Mouse (Mus musculus) right cerebral cortex, postnatal 36 days (tissue): ENCODE results near the gene Gimap4.

Experiments used
- DNase-seq, 2 experiments: peaks; one replicate each; pipeline ENCODE4 v3.0.0; 2022; ENCODE audit warnings: low spot score in 2 of 2, mixed read lengths in 1 of 2

The Gimap4 gene

DNA sequence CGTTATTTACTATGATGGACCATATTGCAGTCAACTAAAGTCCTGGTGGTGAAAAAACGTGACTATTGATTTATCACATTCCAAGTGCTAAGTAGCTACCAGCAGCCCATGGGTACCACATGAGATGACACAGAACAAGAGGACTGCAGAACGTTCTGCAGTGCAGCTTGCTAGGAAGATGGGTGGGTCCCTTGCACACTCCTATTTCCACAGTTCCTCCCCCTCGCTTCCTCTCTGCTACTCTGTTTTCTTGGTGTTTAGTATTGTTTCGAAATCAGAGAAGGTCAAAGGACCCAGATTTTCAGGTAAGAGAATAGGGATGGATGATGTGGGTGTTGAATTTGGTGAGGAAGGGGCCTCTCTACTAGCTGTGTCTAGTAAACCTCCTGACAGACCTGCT is at the start of gene Gimap4:
TSS of gene Gimap4 (plus strand) at position 231 of the 400 bp plus-strand sequence.
- no peak for DNase-seq

DNA sequence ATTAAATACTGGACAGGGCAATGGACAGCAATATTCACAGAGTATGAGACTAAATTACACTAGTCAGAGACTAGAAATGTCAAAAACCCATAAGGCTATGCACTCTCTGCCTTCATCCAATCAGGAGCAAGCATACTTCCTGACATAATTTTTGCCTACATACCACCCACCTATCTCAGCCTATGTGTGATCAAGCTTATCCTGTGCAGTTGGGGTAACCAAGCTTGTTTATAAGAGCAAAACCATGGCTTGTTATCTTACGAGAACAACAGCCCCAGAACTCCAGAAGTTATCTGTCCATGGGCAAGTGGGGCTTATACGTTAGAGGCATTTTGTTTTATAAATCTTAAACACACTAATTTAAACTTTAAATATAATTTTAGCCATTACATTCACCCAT is 49.2 kb upstream of the Gimap4 start:
- DNase-seq, result no peak

GRCm38 (mm10) chr6:48636515-48636914 is 47.8 kb upstream of the Gimap4 start:
- DNase-seq, result no peak

DNA sequence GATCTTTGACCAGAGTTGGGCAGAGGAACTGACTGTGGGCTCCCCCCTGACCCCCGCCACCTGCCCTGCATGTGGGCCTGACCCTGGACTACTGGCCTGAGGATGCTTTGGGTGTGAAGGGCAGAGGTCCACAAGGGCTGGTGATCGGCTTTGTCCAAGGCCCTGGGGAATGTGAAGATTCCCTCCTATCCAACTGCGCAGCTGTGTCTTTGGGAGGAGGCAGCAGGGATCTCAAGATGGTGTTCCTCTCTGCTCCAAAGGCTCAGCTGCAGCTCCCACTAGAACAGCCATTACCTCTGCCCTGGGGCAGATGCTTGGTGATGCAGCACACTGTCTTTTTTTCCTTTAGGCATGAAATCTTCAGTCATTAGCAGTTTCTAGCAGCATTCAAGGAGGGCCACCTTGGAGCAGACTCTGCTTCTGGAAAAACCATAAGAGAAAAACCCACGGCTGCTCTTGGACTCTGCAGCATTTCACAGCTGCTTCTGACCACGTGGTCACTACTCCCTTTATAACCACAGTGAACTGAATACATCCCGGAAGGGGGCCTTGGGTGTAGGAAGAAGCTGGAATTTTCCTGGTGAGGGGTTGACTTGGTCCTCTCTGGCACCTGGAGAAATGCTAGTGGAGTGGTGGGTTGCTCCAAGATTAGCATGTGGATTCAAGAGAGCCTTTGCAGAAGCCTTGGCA is 46.4 kb upstream of the Gimap4 start:
- no peak for DNase-seq

DNA sequence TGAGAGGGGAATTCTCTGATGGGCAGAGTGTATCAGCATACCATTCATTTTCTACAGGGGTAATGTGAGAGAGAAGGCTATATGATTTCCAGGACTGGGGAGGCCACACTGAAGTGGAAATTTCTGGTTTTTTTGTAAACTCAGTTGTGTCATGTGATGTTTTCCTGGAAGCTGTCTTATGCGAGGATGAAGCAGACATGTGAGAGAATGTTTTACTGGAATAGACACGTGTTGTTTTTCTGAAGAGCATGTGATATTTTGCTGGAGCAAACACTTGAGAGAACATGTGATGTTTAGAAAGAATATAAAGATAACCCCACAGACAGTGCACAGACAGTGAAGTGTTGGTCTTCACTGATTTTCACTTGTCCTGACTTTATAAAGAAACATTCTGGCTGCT is 45.8 kb upstream of the Gimap4 start:
- DNase-seq, result no peak

- no peak for DNase-seq
Observed at GRCm38 (mm10) chr6:48641391-48641790, 43.0 kb upstream of the Gimap4 start.

DNA sequence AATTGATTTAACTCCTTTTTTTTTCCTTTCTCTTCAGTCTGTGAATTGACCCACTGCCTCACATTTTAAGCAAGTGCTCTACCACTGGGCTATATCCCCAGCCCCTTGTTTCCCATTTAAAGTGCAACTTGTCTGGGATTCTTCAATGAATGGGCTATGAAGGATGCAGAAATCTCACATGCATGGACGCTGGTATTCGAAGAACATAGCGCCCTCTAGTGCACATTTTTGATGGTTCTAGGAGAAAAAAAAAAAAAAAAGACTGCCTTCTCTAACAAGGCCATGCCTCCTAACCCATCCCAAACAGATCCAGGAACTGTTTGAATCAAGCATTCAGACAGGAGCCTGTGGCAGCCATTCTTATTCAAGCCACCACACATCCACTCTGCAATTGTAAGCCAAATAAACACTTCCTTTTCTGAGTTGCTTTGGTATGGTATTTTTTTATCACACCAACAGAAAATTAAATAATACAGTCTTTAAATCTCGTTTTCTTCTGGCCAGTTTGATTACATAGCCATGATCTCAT is 41.5 kb upstream of the Gimap4 start:
- no peak for DNase-seq

- no peak for DNase-seq
Observed at GRCm38 (mm10) chr6:48645660-48646308, 38.6 kb upstream of the Gimap4 start.

DNA sequence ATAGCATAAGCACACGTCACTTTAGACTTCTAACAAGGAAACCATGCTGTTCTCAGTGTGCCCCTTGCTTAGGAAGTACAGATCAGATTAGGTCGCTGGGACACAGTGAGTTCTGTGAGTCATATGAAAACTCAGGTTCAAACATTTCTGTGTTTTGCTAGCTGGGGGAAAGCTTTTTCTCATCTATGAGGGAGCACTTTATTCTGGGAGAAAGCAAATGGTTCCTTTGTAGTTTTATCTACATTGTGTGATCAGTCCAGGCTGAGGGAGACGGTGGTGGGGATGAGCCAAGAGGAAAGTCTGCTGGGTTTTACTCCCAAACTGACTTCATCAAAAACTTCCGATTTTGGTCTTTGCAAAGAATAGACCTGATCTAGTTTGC is 38.0 kb upstream of the Gimap4 start:
- no peak for DNase-seq

DNA sequence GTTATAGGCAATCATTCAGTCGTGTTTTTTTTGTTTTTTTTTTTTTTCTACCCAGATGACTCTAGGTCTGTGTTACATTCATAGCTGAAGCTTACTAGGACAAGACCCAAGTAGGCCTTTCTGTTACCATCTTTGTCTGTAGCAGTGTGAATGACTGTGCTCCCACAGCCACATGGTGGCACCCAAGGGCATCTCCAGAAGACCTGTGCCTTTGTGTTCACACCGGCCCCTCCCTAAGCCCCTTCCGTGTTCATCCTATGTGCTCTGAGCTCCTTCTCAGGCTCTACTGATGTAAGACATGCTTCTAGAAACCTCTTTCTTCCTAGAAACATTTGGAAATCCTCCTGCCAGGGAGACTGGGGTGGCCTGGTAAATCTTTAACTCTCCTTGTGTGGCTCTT is 37.4 kb upstream of the Gimap4 start, which contains the start of gene Gimap8:
TSS of gene Gimap8 (plus strand) at position 240 of the 400 bp plus-strand sequence.
- DNase-seq, result no peak

- no peak for DNase-seq
Observed at GRCm38 (mm10) chr6:48647611-48648010, 36.7 kb upstream of the Gimap4 start.

- no peak for DNase-seq
Observed at GRCm38 (mm10) chr6:48648779-48649178, 35.6 kb upstream of the Gimap4 start.

- no peak for DNase-seq
Observed at GRCm38 (mm10) chr6:48650041-48650440, 34.3 kb upstream of the Gimap4 start.

DNA sequence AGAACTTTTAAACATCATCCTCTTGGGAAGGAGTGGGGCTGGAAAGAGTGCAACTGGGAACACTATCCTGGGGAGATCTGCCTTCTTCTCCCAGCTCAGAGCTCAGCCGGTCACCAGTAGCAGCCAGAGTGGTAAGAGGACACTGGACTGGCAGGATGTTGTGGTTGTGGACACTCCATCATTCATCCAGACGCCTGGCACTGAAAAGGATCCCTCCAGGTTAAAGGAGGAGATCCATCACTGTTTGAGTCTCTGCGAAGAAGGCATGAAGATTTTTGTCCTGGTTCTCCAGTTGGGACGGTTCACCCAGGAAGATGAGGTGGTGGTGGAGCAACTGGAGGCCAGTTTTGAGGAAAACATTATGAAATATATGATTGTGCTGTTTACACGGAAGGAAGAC is 25.6 kb upstream of the Gimap4 start:
- no peak for DNase-seq

DNA sequence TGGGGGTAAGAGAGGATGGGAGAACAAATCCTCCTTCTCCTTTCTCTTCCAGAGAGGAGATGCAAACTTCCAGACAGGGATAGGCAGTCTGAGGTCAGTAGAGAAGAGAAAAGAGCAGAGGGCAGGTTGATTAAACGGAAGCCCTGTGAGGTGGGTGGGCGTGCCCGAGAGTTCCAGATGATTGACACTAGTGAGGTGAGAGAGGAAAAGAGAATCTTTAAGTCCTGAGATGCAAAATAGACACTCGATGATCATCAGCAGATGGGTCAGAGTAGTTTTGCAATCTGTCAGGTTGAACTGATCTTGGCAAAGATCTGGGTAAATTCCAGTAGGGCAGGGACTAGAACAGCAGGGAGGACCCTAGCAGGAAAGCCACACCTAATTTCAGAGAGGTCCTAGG is 19.6 kb upstream of the Gimap4 start:
- no peak for DNase-seq

DNA sequence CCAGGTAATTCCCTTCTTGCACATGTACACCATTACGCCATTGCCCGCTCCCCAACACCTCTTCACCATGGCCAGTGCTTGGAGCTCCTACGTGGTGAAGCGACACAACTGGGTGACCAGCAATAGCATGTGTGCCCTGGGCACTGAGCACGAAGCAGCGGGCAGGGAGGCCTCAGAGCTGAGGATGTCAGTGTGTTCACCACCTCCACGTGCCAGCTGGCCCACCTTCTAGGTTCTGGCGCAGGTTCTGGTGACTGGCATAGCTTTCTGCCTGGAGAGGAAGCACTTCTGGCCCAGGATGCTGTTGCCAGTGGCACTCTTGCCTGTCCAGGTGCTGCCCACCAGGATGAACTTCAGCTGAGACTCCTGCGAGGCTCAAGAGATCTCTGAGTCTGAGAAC is 18.9 kb upstream of the Gimap4 start:
- DNase-seq, result no peak

GRCm38 (mm10) chr6:48666159-48666586 is 18.2 kb upstream of the Gimap4 start:
- no peak for DNase-seq

GRCm38 (mm10) chr6:48668022-48668421 is 16.3 kb upstream of the Gimap4 start:
- no peak for DNase-seq

DNA sequence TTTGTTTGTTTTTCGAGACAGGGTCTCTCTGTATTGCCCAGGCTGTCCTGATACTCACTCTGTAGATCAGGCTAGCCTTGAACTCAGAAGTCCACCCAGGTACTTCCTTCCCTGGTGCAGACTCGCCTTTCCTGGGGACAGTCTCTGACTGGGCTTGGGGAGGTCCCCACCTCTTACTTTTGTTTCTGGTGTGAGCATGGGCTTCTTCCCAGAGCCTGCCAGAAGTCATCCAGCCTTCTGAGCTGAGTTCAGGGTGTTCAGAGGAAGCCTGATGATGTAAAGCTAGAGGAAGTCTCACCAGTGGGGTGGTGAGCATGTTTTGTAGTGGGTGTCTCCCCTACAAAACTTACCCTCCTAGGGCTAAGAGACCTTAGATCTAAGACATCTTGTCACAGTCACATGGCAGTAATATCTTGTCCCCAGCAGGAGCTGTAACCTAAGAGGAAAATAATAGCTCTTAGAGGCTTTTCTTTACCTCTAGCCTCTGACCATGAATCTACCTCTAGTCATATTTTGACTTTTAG is 14.8 kb upstream of the Gimap4 start:
- no peak for DNase-seq

GRCm38 (mm10) chr6:48674291-48675058 is 9.9 kb upstream of the Gimap4 start:
- no peak for DNase-seq

- DNase-seq, result no peak
Observed at GRCm38 (mm10) chr6:48675400-48675930, 8.9 kb upstream of the Gimap4 start.
